ENCODE assay signal across 14 mouse cellular contexts in genomic region chr16:34960243-34960642, GRCm38 (mm10).
A peak's percentile ranks its signal among the peaks of the same experiment; 100 is the strongest.
DNase-seq lines count a peak whose midpoint lies in the region; ATAC-seq and TF ChIP-seq lines count a peak whose summit lies in the region.
"Had no signal": no experiment of that assay in that cellular context is flagged by ENCODE, and none has a peak within 500 bp of the region (broad histone marks: within the 10 kb centered on the region; RNA-seq: fewer than 3 reads in every experiment).

No protein-coding gene starts in this region.

- DNase-seq in gastrocnemius, postnatal 14 days: peak; percentile 33
- DNase-seq in gastrocnemius, postnatal 10 days: no peak
- no peak for DNase-seq in lung, adult 2 months
- no peak for DNase-seq in stomach, postnatal 0 days (ENCODE audit: low spot score)
- no peak for DNase-seq in adrenal gland, adult 2 months
- no peak for DNase-seq in left cerebral cortex, postnatal 25 days (ENCODE audit: low spot score in 2 of 2)
- DNase-seq: adrenal gland, adult 8-10 months; B cell, adult 2 months; cerebellum, adult 9-10 months had no signal

- no peak overlapping the region for H3K9ac ChIP-seq in lung, embryonic 15.5 days
- H3K9ac ChIP-seq in intestine, embryonic 15.5 days: no peak overlapping the region
- no peak overlapping the region for H3K9ac ChIP-seq in stomach, postnatal 0 days (ENCODE audit: low read length)

- no peaks in the 10 kb centered on the region for H3K27me3 ChIP-seq in lung, embryonic 15.5 days
- no peaks in the 10 kb centered on the region for H3K27me3 ChIP-seq in intestine, embryonic 15.5 days (replicated peaks)
- no peaks in the 10 kb centered on the region for H3K27me3 ChIP-seq in stomach, postnatal 0 days (ENCODE audit: control insufficient read depth, insufficient read depth, low read length)

- TF ChIP-seq EP300 in stomach, postnatal 0 days (optimal IDR thresholded peaks at IDR 0.05): no peak

- intact Hi-C loops in gastrocnemius, postnatal 14 days (cut with DNase I; ENCODE audit: low total_unique reads): no loop called here
- intact Hi-C loops in left cerebral cortex, postnatal 25 days (cut with DNase I): loop anchor here (2.0 kb wide), 1 partner anchor 17 kb away; no protein-coding TSS in a partner anchor

- no peak overlapping the region for H3K4me3 ChIP-seq in lung, embryonic 15.5 days
- no peak overlapping the region for H3K4me3 ChIP-seq in lung, adult 2 months (replicated peaks; ENCODE audit: extremely low read depth, low read depth, low read length)
- no peak overlapping the region for H3K4me3 ChIP-seq in intestine, embryonic 15.5 days (replicated peaks)
- H3K4me3 ChIP-seq in stomach, postnatal 0 days (ENCODE audit: low read depth, low read length): no peak overlapping the region
- H3K4me3 ChIP-seq: erythroblast, embryonic 14.5 days; myocyte had no signal

- no peak for TF ChIP-seq CTCF in lung, adult 2 months (IDR thresholded peaks at IDR 0.05; ENCODE audit: insufficient read depth, low read length)
- no peak for TF ChIP-seq CTCF in stomach, postnatal 0 days (IDR thresholded peaks at IDR 0.05; ENCODE audit: low read depth)

- peak overlapping the region; percentile 94 for H3K27ac ChIP-seq in lung, embryonic 15.5 days
- H3K27ac ChIP-seq in intestine, embryonic 15.5 days: peak overlapping the region; percentile 68
- H3K27ac ChIP-seq in stomach, postnatal 0 days (replicated peaks): peak overlapping the region; percentile 90

- H3K4me1 ChIP-seq in lung, embryonic 15.5 days: peaks cover 79% of the 10 kb centered on the region
- peaks cover 36% of the 10 kb centered on the region for H3K4me1 ChIP-seq in lung, adult 2 months (ENCODE audit: control insufficient read depth, insufficient read depth, low read length)
- peaks cover 42% of the 10 kb centered on the region for H3K4me1 ChIP-seq in intestine, embryonic 15.5 days (replicated peaks)
- 0 out of 2 replicates have a peak, but pooled peaks cover 2% of the 10 kb centered on the region for H3K4me1 ChIP-seq in stomach, postnatal 0 days (replicated peaks; ENCODE audit: control insufficient read depth, insufficient read depth)

- WGBS in lung, embryonic 15.5 days: 77% methylated on average over 5 of the region's 5 CpGs
- 74% methylated on average over 5 of the region's 5 CpGs for WGBS in lung, adult 2 months
- 73% methylated on average over 5 of the region's 5 CpGs for WGBS in intestine, embryonic 15.5 days
- WGBS in stomach, postnatal 0 days: 49% methylated on average over 5 of the region's 5 CpGs

- H3K36me3 ChIP-seq in lung, embryonic 15.5 days: peaks cover 30% of the 10 kb centered on the region
- H3K36me3 ChIP-seq in intestine, embryonic 15.5 days: peaks cover 14% of the 10 kb centered on the region; the same call in 1 of the 2 replicates
- H3K36me3 ChIP-seq in stomach, postnatal 0 days (ENCODE audit: control insufficient read depth, insufficient read depth, low read length): peaks cover 9% of the 10 kb centered on the region; the same call in 1 of the 2 replicates

- no peak for TF ChIP-seq POLR2A in lung, adult 2 months (IDR thresholded peaks at IDR 0.05; ENCODE audit: borderline replicate concordance, extremely low read depth, low read depth, low read length)

- H3K4me2 ChIP-seq in lung, embryonic 15.5 days: no peak overlapping the region
- H3K4me2 ChIP-seq in intestine, embryonic 15.5 days (replicated peaks): no peak overlapping the region
- no peak overlapping the region for H3K4me2 ChIP-seq in stomach, postnatal 0 days (replicated peaks; ENCODE audit: low read depth)

- H3K9me3 ChIP-seq in lung, embryonic 15.5 days: no peaks in the 10 kb centered on the region
- no peaks in the 10 kb centered on the region for H3K9me3 ChIP-seq in intestine, embryonic 15.5 days
- H3K9me3 ChIP-seq in stomach, postnatal 0 days (ENCODE audit: control insufficient read depth, low read length): no peaks in the 10 kb centered on the region

- ATAC-seq in lung, embryonic 15.5 days (ENCODE audit: borderline replicate concordance, extremely low read depth, low FRiP score, low TSS enrichment): no peak
- no peak for ATAC-seq in intestine, embryonic 15.5 days
- ATAC-seq in stomach, postnatal 0 days (ENCODE audit: low FRiP score, low TSS enrichment): no peak; the same call in 1 of the 2 replicates
- ATAC-seq: inflammation-experienced regulatory T-cells, adult 6 months had no signal
